Mouse (Mus musculus): ENCODE measurements around the gene Dse.

The Dse gene

DNA sequence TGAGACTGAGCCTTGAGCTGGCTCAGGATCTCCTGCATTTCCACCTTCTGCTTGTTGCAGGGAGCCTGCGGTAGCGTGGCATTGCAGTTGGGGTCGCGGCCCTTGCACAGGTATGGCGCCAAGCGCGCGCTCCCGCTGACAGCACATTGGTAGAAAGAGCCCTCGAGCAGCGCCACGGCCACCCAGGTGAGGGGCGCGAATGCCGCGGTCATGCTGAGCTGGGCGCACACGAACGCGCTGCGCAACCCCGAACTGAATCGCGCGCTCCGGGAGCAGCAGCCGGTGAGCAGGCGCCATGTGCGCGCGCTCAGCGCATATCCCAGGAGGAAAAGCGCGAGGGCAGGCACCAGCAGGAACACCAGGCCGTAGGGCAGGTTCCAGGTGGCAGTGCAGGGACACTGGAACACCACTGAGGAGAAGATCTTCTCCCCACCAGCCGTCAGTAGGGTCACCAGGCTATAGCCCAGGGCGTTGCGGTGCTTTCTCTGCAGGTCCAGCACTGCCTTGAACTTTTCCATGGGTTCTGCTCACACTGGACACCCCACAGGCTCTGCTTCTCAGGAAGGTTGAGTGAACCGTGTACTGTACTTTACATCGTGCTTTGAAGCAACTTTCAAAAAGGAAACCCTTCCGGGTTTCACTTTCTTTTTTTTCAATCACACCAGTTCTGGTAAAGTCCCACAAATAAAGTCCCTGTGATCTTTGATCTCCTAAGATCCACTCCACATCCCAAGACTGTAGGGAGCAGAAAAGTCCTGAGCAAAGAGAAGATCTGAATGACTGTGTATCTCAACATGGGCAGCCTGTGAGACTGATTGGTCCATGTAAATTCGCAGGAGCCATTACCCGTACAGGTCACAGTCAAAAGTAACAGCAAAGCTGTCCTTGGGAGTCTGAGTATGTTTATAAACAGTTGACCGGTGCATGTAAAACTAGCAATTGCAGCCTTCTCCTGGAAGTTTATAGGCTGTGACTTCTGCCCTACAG is 79.8 kb downstream of the Dse start, which contains the start of gene Calhm6:
Gene Calhm6 (minus strand): TSS at position 593 of the 987 bp plus-strand sequence.
- DNase-seq, result no peak

DNA sequence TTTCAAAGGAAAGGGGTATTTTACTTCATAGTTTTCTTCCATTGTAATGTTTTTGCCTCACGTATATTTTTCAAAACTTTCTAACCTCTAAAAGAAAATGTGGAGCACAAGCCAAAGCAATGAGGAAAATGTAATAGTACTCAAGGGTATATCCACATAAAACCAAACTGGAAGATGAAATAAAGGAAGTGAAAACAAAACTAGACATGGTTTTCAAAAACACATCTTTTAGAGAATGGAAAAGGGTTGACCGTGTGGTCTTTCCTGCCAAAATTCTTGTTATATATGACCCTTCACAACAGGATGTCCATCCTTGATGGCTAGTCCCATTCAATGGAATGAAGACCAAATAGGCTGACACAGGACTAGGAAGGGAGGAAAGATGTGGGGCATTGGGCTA is 89.1 kb downstream of the Dse start:
- no peak for DNase-seq

DNA sequence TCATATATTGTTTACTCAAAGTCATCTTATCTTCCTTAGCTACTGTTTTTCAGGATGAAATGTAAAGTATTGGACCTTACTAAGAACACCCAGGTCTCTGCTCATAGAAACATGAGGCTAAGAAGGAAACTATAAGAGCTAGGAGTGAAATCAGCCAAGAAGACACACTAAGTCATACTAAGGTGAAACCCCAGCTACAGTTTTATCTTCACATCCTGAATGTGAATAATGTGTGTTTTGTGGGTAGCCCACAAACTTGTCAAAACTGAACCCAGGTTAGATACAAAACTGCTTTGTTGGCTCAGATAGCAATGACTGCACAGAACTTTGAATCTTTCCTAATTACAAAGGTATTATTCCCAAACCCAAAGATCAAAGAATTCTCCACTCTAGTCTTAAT is 89.7 kb downstream of the Dse start:
- DNase-seq, result no peak

DNA sequence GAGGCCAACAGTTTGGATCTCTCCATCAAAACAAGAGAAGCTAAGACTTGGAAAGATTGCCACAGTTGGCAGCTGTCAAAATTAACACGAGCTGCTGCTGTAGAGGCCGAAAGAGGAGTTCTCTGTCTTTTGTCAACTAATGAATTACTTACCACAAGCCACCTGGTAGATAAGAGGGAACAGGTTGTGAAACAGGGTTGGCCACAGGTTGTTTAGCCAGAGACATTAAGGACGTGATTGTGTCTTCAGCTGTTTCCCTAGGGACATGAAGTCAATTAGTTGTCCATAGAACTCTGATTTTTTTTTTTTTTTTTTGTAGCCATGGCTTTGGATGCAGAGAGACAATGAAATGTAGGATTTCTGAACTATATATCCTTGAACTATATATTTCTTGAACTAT is 90.4 kb downstream of the Dse start:
- DNase-seq, result no peak

DNA sequence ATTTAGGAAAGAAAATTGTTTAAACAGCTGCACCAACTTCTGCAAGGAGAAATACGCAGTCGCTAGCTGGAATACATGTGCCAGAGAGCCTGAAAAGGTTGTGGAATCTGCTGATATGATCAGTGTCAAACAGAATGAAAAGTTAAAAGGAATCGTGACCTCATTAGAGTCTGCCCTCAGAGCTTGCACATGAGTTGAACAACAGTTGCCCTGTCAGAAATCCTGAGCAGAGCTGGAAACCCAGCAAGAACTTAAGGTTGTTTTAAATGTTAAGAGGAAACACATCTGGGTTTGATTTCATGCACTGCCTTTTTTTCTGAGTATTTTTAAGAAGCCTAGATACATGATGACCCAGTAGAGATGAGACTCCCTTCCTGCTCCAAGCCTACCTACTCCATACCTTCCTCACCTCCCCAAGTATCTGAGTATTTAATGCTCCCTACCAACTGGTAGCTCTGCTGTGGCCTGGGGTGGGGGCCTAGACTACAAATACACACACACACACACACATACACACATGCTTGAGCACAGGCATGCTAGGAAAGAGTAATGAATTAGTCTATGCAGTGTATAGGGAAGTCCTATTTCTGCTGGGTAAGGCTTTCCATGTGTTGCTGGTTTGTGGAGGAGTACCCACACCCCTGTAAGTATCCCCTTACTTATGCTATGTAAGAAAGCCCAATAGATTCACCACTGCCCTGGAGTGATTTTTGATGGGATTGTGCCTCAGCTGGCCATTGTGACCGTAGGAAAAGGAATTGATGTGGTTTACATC is 95.4 kb downstream of the Dse start:
- no peak for DNase-seq

DNA sequence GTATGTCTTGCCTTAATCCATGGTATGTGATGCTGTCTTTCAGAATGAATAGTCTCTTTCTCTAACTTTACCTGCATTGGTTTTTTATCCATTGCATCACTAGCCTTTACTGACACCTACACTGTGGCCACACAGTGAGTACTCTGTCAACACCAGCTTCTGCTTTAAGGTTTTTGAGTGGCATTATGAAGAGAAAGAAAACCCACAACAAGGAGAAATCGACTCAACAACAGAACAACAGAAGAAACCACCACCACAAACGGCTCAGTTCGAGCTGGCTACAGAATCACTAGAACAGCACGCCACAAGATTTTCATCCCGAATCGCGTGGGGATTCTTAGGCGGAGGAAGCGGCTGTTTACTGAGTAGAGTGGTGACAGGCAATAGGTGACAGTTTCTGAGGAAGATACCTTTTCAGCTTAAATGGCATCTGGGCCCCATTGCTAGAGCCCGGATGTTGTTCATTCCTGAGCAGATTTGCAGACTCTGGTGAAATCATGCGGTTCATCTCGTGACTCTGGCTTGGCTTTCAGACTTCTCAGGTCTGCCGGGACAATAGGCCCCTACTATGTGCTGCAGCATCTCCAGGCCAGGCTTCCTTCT is 96.6 kb downstream of the Dse start:
- no peak for DNase-seq

All from cerebellum, adult 8-10 months (tissue).